Mouse (Mus musculus) G1E (cell line): ENCODE measurements around the gene Cux1.

Experiments
- CTCF ChIP-seq: IDR thresholded peaks from 2 replicates; pipeline ENCODE4 v1.5.1; 2012; ENCODE audit warnings: low read depth, low read length, inconsistent platforms, mixed read lengths
- GATA1 ChIP-seq: IDR thresholded peaks from 2 replicates; pipeline ENCODE4 v1.6.1; 2012; ENCODE audit warnings: borderline replicate concordance, low read length, inconsistent platforms, mixed read lengths

DNA sequence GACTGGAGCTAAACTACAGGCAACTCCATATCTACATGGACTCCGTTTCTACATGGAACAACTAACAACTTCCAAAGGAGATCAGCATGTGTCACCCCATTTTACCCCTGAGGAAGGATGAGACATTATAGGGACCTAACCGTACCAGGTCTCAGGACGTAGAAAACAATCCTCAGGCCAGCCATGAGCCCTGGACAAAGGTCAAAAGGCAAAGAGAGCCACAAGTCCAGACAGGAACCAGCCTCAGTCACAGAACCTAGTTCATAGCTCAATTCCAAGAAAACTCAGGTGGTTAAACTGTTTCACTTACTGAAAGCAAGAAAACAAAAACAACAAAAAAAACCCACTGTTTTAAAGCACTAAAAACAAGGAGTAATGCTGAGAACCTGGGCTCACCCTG, 50.7 kb downstream of the Cux1 start:
- TF ChIP-seq CTCF (no peak), GATA1 (no peak)
